Mouse (Mus musculus) hindbrain, embryonic 15.5 days (tissue): Measurements from ENCODE around the gene Gm20661. TPM values are rescaled to one million over a fixed set of nuclear protein-coding genes. Genes with fewer than 3 reads are reported as not detected.
"Not testable (repeated sequence)": the region's sequence is repeated elsewhere in the genome, so short reads cannot be mapped to it uniquely, and the experiment has no call there.

ENCODE experiments used
- ATAC-seq: fragments of 200-750 bp; cut with Nextera tagmentation; 2 replicates; pipeline ENCODE4 v1.8.0; 2017; ENCODE audit warnings: low read depth, moderate number of reproducible peaks, moderate TSS enrichment; ENCODE audit not compliant: low FRiP score
- H3K27ac ChIP-seq: fragments of 300-500 bp; sonication (generic); replicated peaks from 2 replicates; pipeline ENCODE4 v1.5.1; 2015; ENCODE audit warnings: mild to moderate bottlenecking, inconsistent platforms
- H3K27me3 ChIP-seq: fragments of 300-500 bp; sonication (generic); 2 replicates; pipeline ENCODE4 v1.6.1; 2015; ENCODE audit warnings: control low read depth, inconsistent platforms
- H3K36me3 ChIP-seq: fragments of 300-500 bp; sonication (generic); 2 replicates; pipeline ENCODE4 v1.6.1; 2015; ENCODE audit warnings: control low read depth, inconsistent platforms
- H3K4me1 ChIP-seq: fragments of 300-500 bp; sonication (generic); replicated peaks from 2 replicates; pipeline ENCODE4 v1.6.1; 2015; ENCODE audit warnings: control low read depth, inconsistent platforms
- H3K4me2 ChIP-seq: fragments of 300-500 bp; sonication (generic); 2 replicates; pipeline ENCODE4 v1.6.1; 2015; ENCODE audit warnings: moderate library complexity, mild to moderate bottlenecking, inconsistent platforms
- H3K4me3 ChIP-seq: fragments of 300-500 bp; sonication (generic); 2 replicates; pipeline ENCODE4 v1.5.1; 2015; ENCODE audit warnings: mild to moderate bottlenecking, inconsistent platforms
- H3K9ac ChIP-seq: fragments of 300-500 bp; sonication (generic); 2 replicates; pipeline ENCODE4 v1.6.1; 2015; ENCODE audit warnings: inconsistent platforms
- H3K9me3 ChIP-seq: fragments of 300-500 bp; sonication (generic); 2 replicates; pipeline ENCODE4 v1.6.1; 2016; ENCODE audit warnings: control low read depth, inconsistent platforms
- WGBS: fragments of 180-500 bp; shearing (Covaris S2); methylation state at CpG from one replicate; pipeline ENCODE4 v1.1.7; 2015; 5-methylcytosine and 5-hydroxymethylcytosine counted together
- polyA plus RNA-seq: library from polyadenylated mRNA; unstranded; fragments of >200 nt; fragmentation: Nextera tagmentation; extraction: Ambion mirVana; gene quantifications from 2 replicates; pipeline ENCODE4 v1.2.1, GENCODE M21; 2015

Gm20661 gene
- polyA plus RNA-seq, 1 experiment from 2014 or later: 1.1 TPM

DNA sequence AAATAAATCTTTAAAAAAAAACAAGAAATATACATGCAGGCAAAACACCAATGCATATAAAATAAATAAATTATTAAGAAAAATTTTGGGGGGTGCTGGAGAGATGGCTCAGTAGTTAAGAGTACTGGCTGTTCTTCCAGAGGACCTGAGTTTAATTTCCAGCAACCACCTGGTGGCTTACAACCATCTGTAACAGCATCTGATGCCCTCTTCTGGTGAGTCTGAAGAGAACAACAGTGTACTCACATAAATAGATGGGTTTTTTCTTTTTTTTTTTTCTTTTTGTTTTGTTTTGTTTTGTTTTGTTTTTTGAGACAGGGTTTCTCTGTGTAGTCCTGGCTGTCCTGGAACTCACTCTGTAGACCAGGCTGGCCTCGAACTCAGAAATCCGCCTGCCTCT is 30.7 kb downstream of the Gm20661 start:
- H3K9me3 ChIP-seq, H3K27ac ChIP-seq, H3K4me3 ChIP-seq, H3K27me3 ChIP-seq, H3K4me2 ChIP-seq, ATAC-seq, H3K9ac ChIP-seq, H3K4me1 ChIP-seq: not testable (repeated sequence)
- 98% methylated on average over 2 of the region's 2 CpGs for WGBS
- H3K36me3 ChIP-seq: peaks cover 12% of the 10 kb centered on the region; the same call in 1 of the 2 replicates

DNA sequence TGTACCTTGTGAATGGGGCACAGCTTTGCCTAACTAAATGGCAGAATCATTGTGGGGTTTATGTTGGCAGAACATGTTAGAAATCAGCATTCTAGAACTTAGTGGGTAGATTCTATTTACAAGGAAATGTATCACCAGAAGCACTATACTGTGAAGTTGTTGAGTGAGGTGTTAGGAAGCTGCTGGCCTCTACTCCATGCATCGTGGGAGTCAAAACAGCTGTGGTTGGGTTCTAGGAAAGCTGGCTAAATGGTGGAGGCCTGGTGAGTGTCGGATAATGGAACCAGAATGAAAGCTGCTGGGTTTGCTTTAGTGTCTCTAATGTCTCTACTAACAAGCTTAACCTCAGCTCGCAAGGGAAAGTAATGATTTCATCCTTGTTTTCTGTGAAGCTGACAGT is 34.3 kb downstream of the Gm20661 start:
- Histone ChIP-seq H3K4me3 (no peak overlapping the region), H3K9me3 (no peaks in the 10 kb centered on the region), H3K27me3 (no peaks in the 10 kb centered on the region), H3K4me2 (no peak overlapping the region), H3K36me3 (peaks cover 12% of the 10 kb centered on the region; the same call in 1 of the 2 replicates), H3K4me1 (0 out of 2 replicates have a peak, but pooled peaks cover 2% of the 10 kb centered on the region), H3K27ac (no peak overlapping the region), H3K9ac (no peak overlapping the region)
- 89% methylated on average over 3 of the region's 3 CpGs for WGBS
- ATAC-seq: no peak

DNA sequence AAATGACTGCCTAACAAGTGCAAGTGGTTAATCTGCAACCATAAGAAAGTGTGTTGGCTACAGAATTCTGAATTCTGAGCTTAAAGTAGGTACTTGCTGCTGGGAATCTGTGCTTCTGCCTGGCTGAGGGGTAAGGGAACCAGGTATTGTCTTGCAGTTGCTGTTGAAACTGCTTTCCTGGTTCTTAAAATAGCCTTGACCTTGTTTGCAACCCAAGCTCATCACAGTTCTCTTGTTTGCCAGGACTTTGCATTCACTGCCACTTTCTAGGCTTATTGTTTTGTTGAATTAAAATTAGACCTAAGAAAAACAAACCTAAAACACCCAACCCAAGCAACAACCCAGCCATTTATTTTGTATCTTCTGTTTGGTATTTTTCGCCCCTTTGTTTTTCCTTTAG is 37.9 kb downstream of the Gm20661 start:
- H3K27ac ChIP-seq: no peak overlapping the region
- H3K4me3 ChIP-seq: no peak overlapping the region
- H3K27me3 ChIP-seq: no peaks in the 10 kb centered on the region
- WGBS: 94% methylated on average over 1 of the region's 1 CpGs
- H3K4me2 ChIP-seq: no peak overlapping the region
- H3K36me3 ChIP-seq: peaks cover 22% of the 10 kb centered on the region
- H3K9ac ChIP-seq: no peak overlapping the region
- H3K9me3 ChIP-seq: no peaks in the 10 kb centered on the region
- 0 out of 2 replicates have a peak, but pooled peaks cover 2% of the 10 kb centered on the region for H3K4me1 ChIP-seq
- ATAC-seq: no peak

GRCm38 (mm10) chr9:108023216-108023615 is 40.4 kb downstream of the Gm20661 start:
- H3K27ac ChIP-seq: no peak overlapping the region
- ATAC-seq: no peak
- 87% methylated on average over 3 of the region's 3 CpGs for WGBS
- 0 out of 2 replicates have a peak, but pooled peaks cover 2% of the 10 kb centered on the region for H3K4me1 ChIP-seq
- no peaks in the 10 kb centered on the region for H3K9me3 ChIP-seq
- no peak overlapping the region for H3K4me2 ChIP-seq
- no peak overlapping the region for H3K4me3 ChIP-seq
- H3K27me3 ChIP-seq: no peaks in the 10 kb centered on the region
- peaks cover 37% of the 10 kb centered on the region for H3K36me3 ChIP-seq
- no peak overlapping the region for H3K9ac ChIP-seq

DNA sequence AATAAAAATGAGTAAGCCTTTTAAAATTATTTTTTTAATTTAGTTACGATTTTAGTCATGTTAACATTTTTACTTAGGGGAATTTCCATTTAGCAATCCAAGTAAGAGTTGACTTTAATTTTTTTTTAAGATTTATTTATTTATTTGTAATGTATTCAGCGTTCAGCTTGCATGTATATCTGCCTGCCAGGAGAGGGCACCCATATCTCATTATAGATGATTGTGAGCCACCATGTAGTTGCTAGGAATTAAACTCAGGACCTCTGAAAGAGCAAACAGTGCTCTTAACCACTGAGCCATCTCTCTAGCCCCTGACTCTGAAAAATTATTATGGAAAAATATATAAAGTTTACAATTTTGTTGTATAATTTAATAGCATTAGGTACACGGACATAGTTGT is 43.7 kb downstream of the Gm20661 start:
- peaks cover 42% of the 10 kb centered on the region for H3K36me3 ChIP-seq
- no peak overlapping the region for H3K4me3 ChIP-seq
- no peaks in the 10 kb centered on the region for H3K4me1 ChIP-seq
- 91% methylated on average over 3 of the region's 3 CpGs for WGBS
- H3K27ac ChIP-seq: no peak overlapping the region
- no peak overlapping the region for H3K4me2 ChIP-seq
- H3K9ac ChIP-seq: no peak overlapping the region
- ATAC-seq: no peak
- H3K27me3 ChIP-seq: no peaks in the 10 kb centered on the region
- no peaks in the 10 kb centered on the region for H3K9me3 ChIP-seq

- Histone ChIP-seq H3K4me3 (no peak overlapping the region), H3K27me3 (no peaks in the 10 kb centered on the region), H3K4me1 (no peaks in the 10 kb centered on the region), H3K27ac (no peak overlapping the region), H3K9ac (no peak overlapping the region), H3K36me3 (peaks cover 52% of the 10 kb centered on the region), H3K9me3 (no peaks in the 10 kb centered on the region), H3K4me2 (no peak overlapping the region)
- no peak for ATAC-seq
- 94% methylated on average over 3 of the region's 3 CpGs for WGBS
Measured at GRCm38 (mm10) chr9:108027867-108028266, 45.0 kb downstream of the Gm20661 start.

DNA sequence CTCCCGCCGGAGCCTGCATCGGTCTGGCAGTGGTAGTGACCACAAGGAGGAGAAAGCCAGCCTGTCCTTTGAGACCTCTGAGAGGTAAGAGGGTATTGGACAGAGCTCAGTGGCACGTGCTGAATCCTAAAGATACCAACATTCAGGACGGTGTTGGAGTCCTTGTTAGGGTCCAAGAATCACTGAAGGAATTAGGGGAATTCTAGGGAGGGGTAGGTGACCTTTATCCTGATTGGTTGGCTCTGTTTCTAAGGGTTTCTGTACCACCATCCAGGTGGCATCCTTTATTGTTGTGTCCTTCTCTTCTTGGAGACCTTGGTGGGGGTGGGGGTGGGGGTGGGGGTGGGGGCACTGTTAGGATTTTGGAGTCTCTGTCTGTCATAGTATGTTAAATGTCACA is 49.3 kb downstream of the Gm20661 start:
- ATAC-seq: no peak
- Histone ChIP-seq H3K4me3 (no peak overlapping the region), H3K27me3 (no peaks in the 10 kb centered on the region), H3K36me3 (peaks cover 40% of the 10 kb centered on the region), H3K27ac (no peak overlapping the region), H3K9ac (no peak overlapping the region), H3K9me3 (no peaks in the 10 kb centered on the region), H3K4me2 (no peak overlapping the region), H3K4me1 (no peaks in the 10 kb centered on the region)
- 91% methylated on average over 5 of the region's 5 CpGs for WGBS

DNA sequence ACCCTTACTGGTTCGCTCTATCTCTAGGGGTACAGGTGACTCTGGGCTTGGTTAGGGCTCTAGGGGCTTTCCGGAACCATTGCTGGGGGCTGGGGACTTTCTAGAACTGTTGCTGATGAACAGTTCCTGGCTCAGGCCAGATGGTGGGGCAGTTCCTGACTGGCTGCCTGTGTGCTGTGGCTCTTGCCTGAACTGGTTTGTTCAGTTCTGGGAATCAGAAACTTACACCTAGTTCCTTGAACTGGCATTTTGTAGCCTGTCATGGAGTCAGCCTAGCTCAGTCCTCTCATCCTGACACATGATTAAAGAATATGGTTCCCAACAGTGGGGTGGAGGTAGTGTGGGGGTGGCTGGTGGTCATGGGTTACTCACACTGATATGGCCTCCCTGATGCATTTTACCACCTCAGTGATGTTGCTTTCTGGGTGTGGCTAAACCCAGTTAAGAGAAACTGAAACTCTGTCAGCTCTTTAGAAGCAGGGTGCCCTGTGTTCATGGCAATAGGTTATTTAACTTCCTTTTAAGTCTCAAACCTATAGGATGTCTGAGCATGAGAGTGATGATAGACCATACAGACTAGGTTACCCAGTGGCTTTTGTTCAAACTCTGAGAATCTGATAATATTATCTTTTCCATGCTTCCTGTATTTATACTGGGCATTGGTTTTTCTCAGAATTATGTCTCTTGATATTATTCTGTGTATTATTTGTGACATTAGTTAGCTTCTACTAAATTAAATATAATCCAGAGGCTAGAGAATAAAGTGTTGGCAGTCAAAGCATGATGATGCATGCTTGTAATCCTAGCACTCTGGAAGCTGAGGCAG is 52.7 kb downstream of the Gm20661 start:
- Histone ChIP-seq H3K36me3 (peaks cover 46% of the 10 kb centered on the region), H3K9ac (no peak overlapping the region), H3K27me3 (no peaks in the 10 kb centered on the region), H3K27ac (no peak overlapping the region), H3K4me3 (no peak overlapping the region), H3K9me3 (no peaks in the 10 kb centered on the region), H3K4me1 (no peaks in the 10 kb centered on the region), H3K4me2 (no peak overlapping the region)
- 97% methylated on average over 2 of the region's 2 CpGs for WGBS
- ATAC-seq: no peak

Other genes starting within 250 kb of the Gm20661 start
- 230 and 247 TPM in 2 replicates for gene Rbm5, start 212.1 kb upstream of the Gm20661 start, polyA plus RNA-seq
- gene Rbm6, start 109.8 kb upstream of the Gm20661 start, polyA plus RNA-seq: 94.5 and 97.0 TPM in 2 replicates
- 22.9 and 24.3 TPM in 2 replicates for gene Mon1a, start 94.9 kb upstream of the Gm20661 start, polyA plus RNA-seq
- 1.4 and 1.9 TPM in 2 replicates for gene Mst1r, start 76.2 kb upstream of the Gm20661 start, polyA plus RNA-seq
- not detected in 2 replicates for gene Actl11, start 54.6 kb upstream of the Gm20661 start, polyA plus RNA-seq
- gene Camkv, start 47.4 kb upstream of the Gm20661 start, polyA plus RNA-seq: 38.9 and 47.2 TPM in 2 replicates
- 8.4 and 10.5 TPM in 2 replicates for gene Traip, start 32.9 kb upstream of the Gm20661 start, polyA plus RNA-seq
- 6.4 and 8.2 TPM in 2 replicates for gene Uba7, start 7.6 kb upstream of the Gm20661 start, polyA plus RNA-seq
- 17.9 and 20.2 TPM in 2 replicates for gene Inka1, start 2.8 kb downstream of the Gm20661 start, polyA plus RNA-seq
- 2.5 and 3.8 TPM in 2 replicates for gene Cdhr4, start 9.4 kb downstream of the Gm20661 start, polyA plus RNA-seq
- gene Gm20662, start 13.3 kb downstream of the Gm20661 start, polyA plus RNA-seq: 0.80 TPM in 1 of 2 replicates, not detected in the other
- gene Ip6k1, start 19.4 kb downstream of the Gm20661 start, polyA plus RNA-seq: 102 and 112 TPM in 2 replicates
- 21.2 and 23.9 TPM in 2 replicates for gene Gmppb, start 66.2 kb downstream of the Gm20661 start, polyA plus RNA-seq
- gene Amigo3, start 70.1 kb downstream of the Gm20661 start, polyA plus RNA-seq: 2.6 and 2.9 TPM in 2 replicates
- gene Mst1, start 97.4 kb downstream of the Gm20661 start, polyA plus RNA-seq: 0.18 TPM in 1 of 2 replicates, not detected in the other
- gene Rnf123, start 100.3 kb downstream of the Gm20661 start, polyA plus RNA-seq: 48.9 TPM in 2 replicates
- 52.2 and 62.2 TPM in 2 replicates for gene Apeh, start 111.5 kb downstream of the Gm20661 start, polyA plus RNA-seq
- 10.0 and 10.2 TPM in 2 replicates for gene Bsn, start 207.3 kb downstream of the Gm20661 start, polyA plus RNA-seq